Mouse (Mus musculus): ENCODE measurements around the gene Tnfrsf13c. TPM values are rescaled to one million over a fixed set of nuclear protein-coding genes. Genes with fewer than 3 reads are reported as not detected.

Gene Tnfrsf13c
- polyA plus RNA-seq, 1 experiment from 2014 or later = 0.18 TPM

- H3K4me2 ChIP-seq (replicated peaks) = no peak overlapping the region
- no peak overlapping the region for H3K4me3 ChIP-seq
- 92% methylated on average over 10 of the region's 10 CpGs for WGBS
- no peak for ATAC-seq (ENCODE audit: low FRiP score)
- H3K36me3 ChIP-seq = peaks cover 72% of the 10 kb centered on the region
- no peaks in the 10 kb centered on the region for H3K9me3 ChIP-seq (replicated peaks)
- H3K27me3 ChIP-seq = peaks cover 34% of the 10 kb centered on the region
- no peak overlapping the region for H3K27ac ChIP-seq
- no peak overlapping the region; the same call in 1 of the 2 replicates for H3K9ac ChIP-seq
- peaks cover 26% of the 10 kb centered on the region for H3K4me1 ChIP-seq
Measured at GRCm38 (mm10) chr15:82203090-82203489, 21.1 kb downstream of the Tnfrsf13c start.

- Histone ChIP-seq H3K4me1 (peaks cover 20% of the 10 kb centered on the region), H3K4me3 (no peak overlapping the region), H3K27ac (no peak overlapping the region), H3K4me2 (replicated peaks) (no peak overlapping the region), H3K27me3 (peaks cover 24% of the 10 kb centered on the region), H3K36me3 (peaks cover 82% of the 10 kb centered on the region), H3K9me3 (replicated peaks) (no peaks in the 10 kb centered on the region), H3K9ac (no peak overlapping the region)
- no peak for ATAC-seq (ENCODE audit: low FRiP score)
- WGBS = 93% methylated on average over 6 of the region's 6 CpGs
Measured at GRCm38 (mm10) chr15:82202086-82202485, 22.1 kb downstream of the Tnfrsf13c start.

GRCm38 (mm10) chr15:82199546-82199945 is 24.6 kb downstream of the Tnfrsf13c start:
- peaks cover 94% of the 10 kb centered on the region for H3K36me3 ChIP-seq
- no peak overlapping the region for H3K4me2 ChIP-seq (replicated peaks)
- 92% methylated on average over 12 of the region's 12 CpGs for WGBS
- no peaks in the 10 kb centered on the region for H3K9me3 ChIP-seq (replicated peaks)
- H3K4me1 ChIP-seq = peaks cover 6% of the 10 kb centered on the region; the same call in 1 of the 2 replicates
- no peak overlapping the region for H3K4me3 ChIP-seq
- no peaks in the 10 kb centered on the region for H3K27me3 ChIP-seq
- H3K9ac ChIP-seq = no peak overlapping the region
- H3K27ac ChIP-seq = no peak overlapping the region
- no peak for ATAC-seq (ENCODE audit: low FRiP score)

GRCm38 (mm10) chr15:82198342-82198741 is 25.8 kb downstream of the Tnfrsf13c start:
- no peak overlapping the region for H3K9ac ChIP-seq
- H3K4me3 ChIP-seq = no peak overlapping the region
- WGBS = 88% methylated on average over 7 of the region's 7 CpGs
- no peaks in the 10 kb centered on the region for H3K4me1 ChIP-seq
- H3K36me3 ChIP-seq = peaks cover 96% of the 10 kb centered on the region
- no peaks in the 10 kb centered on the region for H3K9me3 ChIP-seq (replicated peaks)
- no peak for ATAC-seq (ENCODE audit: low FRiP score)
- H3K4me2 ChIP-seq (replicated peaks) = no peak overlapping the region
- H3K27ac ChIP-seq = no peak overlapping the region
- H3K27me3 ChIP-seq = no peaks in the 10 kb centered on the region

GRCm38 (mm10) chr15:82197937-82198336 is 26.2 kb downstream of the Tnfrsf13c start:
- Histone ChIP-seq H3K36me3 (peaks cover 96% of the 10 kb centered on the region), H3K4me1 (no peaks in the 10 kb centered on the region), H3K4me2 (replicated peaks) (no peak overlapping the region), H3K27ac (no peak overlapping the region), H3K27me3 (no peaks in the 10 kb centered on the region), H3K9me3 (replicated peaks) (no peaks in the 10 kb centered on the region), H3K9ac (no peak overlapping the region), H3K4me3 (no peak overlapping the region)
- WGBS = 96% methylated on average over 11 of the region's 11 CpGs
- no peak for ATAC-seq (ENCODE audit: low FRiP score)

- Histone ChIP-seq H3K4me1 (no peaks in the 10 kb centered on the region), H3K27me3 (no peaks in the 10 kb centered on the region), H3K36me3 (peaks cover 96% of the 10 kb centered on the region), H3K4me2 (replicated peaks) (no peak overlapping the region), H3K9ac (no peak overlapping the region), H3K27ac (no peak overlapping the region), H3K4me3 (no peak overlapping the region), H3K9me3 (replicated peaks) (no peaks in the 10 kb centered on the region)
- WGBS = 93% methylated on average over 10 of the region's 10 CpGs
- no peak for ATAC-seq (ENCODE audit: low FRiP score)
Measured at GRCm38 (mm10) chr15:82197246-82197750, 26.9 kb downstream of the Tnfrsf13c start.

GRCm38 (mm10) chr15:82196300-82196699 is 27.9 kb downstream of the Tnfrsf13c start:
- Histone ChIP-seq H3K4me3 (no peak overlapping the region), H3K4me1 (no peaks in the 10 kb centered on the region), H3K9me3 (replicated peaks) (no peaks in the 10 kb centered on the region), H3K4me2 (replicated peaks) (no peak overlapping the region), H3K9ac (no peak overlapping the region), H3K27ac (0 out of 2 replicates have a peak overlapping the region, but pooled peaks have one; percentile 7), H3K36me3 (peaks cover 96% of the 10 kb centered on the region), H3K27me3 (no peaks in the 10 kb centered on the region)
- 90% methylated on average over 12 of the region's 12 CpGs for WGBS
- no peak for ATAC-seq (ENCODE audit: low FRiP score)

GRCm38 (mm10) chr15:82192617-82193016 is 31.6 kb downstream of the Tnfrsf13c start:
- WGBS = 84% methylated on average over 8 of the region's 8 CpGs
- Histone ChIP-seq H3K9ac (no peak overlapping the region), H3K4me3 (no peak overlapping the region), H3K4me2 (replicated peaks) (no peak overlapping the region), H3K27ac (no peak overlapping the region), H3K36me3 (peaks cover 95% of the 10 kb centered on the region), H3K27me3 (no peaks in the 10 kb centered on the region), H3K9me3 (replicated peaks) (no peaks in the 10 kb centered on the region), H3K4me1 (no peaks in the 10 kb centered on the region)
- ATAC-seq (ENCODE audit: low FRiP score) = no peak

- no peak for ATAC-seq (ENCODE audit: low FRiP score)
- no peaks in the 10 kb centered on the region for H3K9me3 ChIP-seq (replicated peaks)
- H3K4me1 ChIP-seq = no peaks in the 10 kb centered on the region
- WGBS = 96% methylated on average over 10 of the region's 10 CpGs
- H3K36me3 ChIP-seq = peaks cover 96% of the 10 kb centered on the region
- no peak overlapping the region for H3K4me3 ChIP-seq
- H3K9ac ChIP-seq = no peak overlapping the region
- no peak overlapping the region for H3K4me2 ChIP-seq (replicated peaks)
- H3K27ac ChIP-seq = no peak overlapping the region
- H3K27me3 ChIP-seq = no peaks in the 10 kb centered on the region
Measured at GRCm38 (mm10) chr15:82188481-82189240, 35.5 kb downstream of the Tnfrsf13c start.

GRCm38 (mm10) chr15:82187924-82188323 is 36.2 kb downstream of the Tnfrsf13c start:
- Histone ChIP-seq H3K4me3 (no peak overlapping the region), H3K9me3 (replicated peaks) (no peaks in the 10 kb centered on the region), H3K27me3 (no peaks in the 10 kb centered on the region), H3K4me2 (replicated peaks) (no peak overlapping the region), H3K4me1 (no peaks in the 10 kb centered on the region), H3K27ac (no peak overlapping the region), H3K9ac (no peak overlapping the region), H3K36me3 (peaks cover 96% of the 10 kb centered on the region)
- no peak for ATAC-seq (ENCODE audit: low FRiP score)
- WGBS = 86% methylated on average over 1 of the region's 1 CpGs

GRCm38 (mm10) chr15:82187401-82187800 is 36.8 kb downstream of the Tnfrsf13c start:
- no peak overlapping the region for H3K4me2 ChIP-seq (replicated peaks)
- H3K4me3 ChIP-seq = no peak overlapping the region
- peaks cover under 1% of the 10 kb centered on the region; the same call in 1 of the 2 replicates for H3K9me3 ChIP-seq (replicated peaks)
- no peak overlapping the region for H3K9ac ChIP-seq
- peaks cover 96% of the 10 kb centered on the region for H3K36me3 ChIP-seq
- H3K27me3 ChIP-seq = no peaks in the 10 kb centered on the region
- no peak overlapping the region for H3K27ac ChIP-seq
- no peak for ATAC-seq (ENCODE audit: low FRiP score)
- no peaks in the 10 kb centered on the region for H3K4me1 ChIP-seq
- WGBS = 87% methylated on average over 4 of the region's 4 CpGs

GRCm38 (mm10) chr15:82186931-82187330 is 37.2 kb downstream of the Tnfrsf13c start:
- Histone ChIP-seq H3K4me2 (replicated peaks) (no peak overlapping the region), H3K9ac (no peak overlapping the region), H3K36me3 (peaks cover 96% of the 10 kb centered on the region), H3K27me3 (no peaks in the 10 kb centered on the region), H3K9me3 (replicated peaks) (peaks cover 5% of the 10 kb centered on the region; the same call in 1 of the 2 replicates), H3K4me1 (no peaks in the 10 kb centered on the region), H3K4me3 (no peak overlapping the region), H3K27ac (no peak overlapping the region)
- ATAC-seq (ENCODE audit: low FRiP score) = no peak
- 95% methylated on average over 5 of the region's 5 CpGs for WGBS

- Histone ChIP-seq H3K27me3 (no peaks in the 10 kb centered on the region), H3K9ac (no peak overlapping the region), H3K36me3 (peaks cover 96% of the 10 kb centered on the region), H3K4me2 (replicated peaks) (no peak overlapping the region), H3K27ac (no peak overlapping the region), H3K4me3 (no peak overlapping the region), H3K4me1 (no peaks in the 10 kb centered on the region), H3K9me3 (replicated peaks) (peaks cover 6% of the 10 kb centered on the region; the same call in 1 of the 2 replicates)
- 82% methylated on average over 14 of the region's 14 CpGs for WGBS
- no peak for ATAC-seq (ENCODE audit: low FRiP score)
Measured at GRCm38 (mm10) chr15:82186131-82186530, 38.0 kb downstream of the Tnfrsf13c start.

Measured in hindbrain, embryonic 12.5 days (tissue).